Mouse (Mus musculus) spleen, adult 2 months (tissue): ENCODE measurements at regions not wholly inside any gene's neighbourhood (a gene's known extent, or its start where the extent isn't known, plus 50 kb on each side); places are given as distances from the start of the nearest gene placed in this dataset.

Experiments used
- DNase-seq, 2 experiments: peaks; one replicate each; pipeline versions ENCODE4 v3.0.0 to v3.0.0-alpha.2; 2012 to 2021; ENCODE audit warnings: low spot score in 2 of 2, low read depth in 1 of 2
- H3K27ac ChIP-seq: fragments of 200-500 bp; 2 replicates; pipeline ENCODE4 v1.5.1; 2012; ENCODE audit warnings: low read length, inconsistent platforms; ENCODE audit not compliant: insufficient read depth
- H3K27me3 ChIP-seq: fragments of 200-500 bp; 2 replicates; pipeline ENCODE4 v1.6.1; 2012; ENCODE audit warnings: mild to moderate bottlenecking, moderate library complexity, low read length, inconsistent platforms; ENCODE audit not compliant: control insufficient read depth, insufficient read depth
- H3K36me3 ChIP-seq: fragments of 200-500 bp; 2 replicates; pipeline ENCODE4 v1.6.1; 2012; ENCODE audit warnings: mild to moderate bottlenecking, low read length, inconsistent platforms; ENCODE audit not compliant: control insufficient read depth, insufficient read depth
- H3K4me1 ChIP-seq: fragments of 200-500 bp; 2 replicates; pipeline ENCODE4 v1.6.1; 2011; ENCODE audit warnings: inconsistent platforms; ENCODE audit not compliant: control insufficient read depth, insufficient read depth, insufficient read length
- H3K4me3 ChIP-seq: fragments of 200-500 bp; 2 replicates; pipeline ENCODE4 v1.5.1; 2011; ENCODE audit warnings: mild to moderate bottlenecking, inconsistent platforms; ENCODE audit not compliant: insufficient read depth, insufficient read length; ENCODE audit errors: extremely low read depth
- CTCF ChIP-seq: fragments of 200-500 bp; IDR thresholded peaks from 2 replicates; pipeline ENCODE4 v1.5.1; 2011; ENCODE audit warnings: mild to moderate bottlenecking, inconsistent platforms; ENCODE audit not compliant: insufficient read depth, insufficient read length, insufficient replicate concordance; ENCODE audit errors: extremely low read depth
- POLR2A ChIP-seq: fragments of 200-500 bp; IDR thresholded peaks from 2 replicates; pipeline ENCODE4 v1.6.1; 2011; ENCODE audit warnings: low read depth, low read length, inconsistent platforms
- WGBS: fragments of 180-500 bp; shearing (Covaris S2); methylation state at CpG from one replicate; pipeline ENCODE4 v1.1.7; 2018; 5-methylcytosine and 5-hydroxymethylcytosine counted together

DNA sequence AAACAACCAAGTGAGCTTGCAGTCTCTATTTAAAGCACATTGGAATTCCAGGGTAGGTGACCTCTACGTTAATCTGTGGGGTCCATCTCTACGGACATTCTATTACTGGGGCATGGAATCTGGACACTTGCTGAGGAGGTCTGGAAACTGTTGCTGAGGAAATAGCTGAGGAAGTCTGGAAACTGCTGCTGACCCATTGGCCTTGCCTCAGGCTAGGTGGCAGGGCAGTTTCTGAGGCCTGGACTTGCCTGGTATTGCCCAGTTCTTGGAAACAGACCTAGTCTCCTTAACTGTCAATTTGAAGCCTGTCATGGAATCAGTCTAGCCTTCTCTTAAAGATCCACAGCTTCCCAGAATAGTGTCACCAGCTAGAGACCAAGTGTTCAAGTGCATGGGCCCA is 51.7 kb upstream of the Eif4g2 start:
- TF ChIP-seq POLR2A (no peak), CTCF (no peak)
- 94% methylated on average over 2 of the region's 2 CpGs for WGBS
- no peak for DNase-seq
- Histone ChIP-seq H3K27ac (no peak overlapping the region), H3K4me1 (no peaks in the 10 kb centered on the region), H3K4me3 (no peak overlapping the region), H3K27me3 (no peaks in the 10 kb centered on the region; the same call in 1 of the 2 replicates), H3K36me3 (no peaks in the 10 kb centered on the region)
